Mouse (Mus musculus): ENCODE results near the gene Arhgef39. TPM values are rescaled to one million over a fixed set of nuclear protein-coding genes. Genes with fewer than 3 reads are reported as not detected.

Arhgef39 gene
- total RNA-seq, 2 experiments from 2014 or later: 0.21 to 1.8 TPM

- DNase-seq (ENCODE audit: low spot score in 2 of 2): no peak
These were observed 18.5 kb downstream of the Arhgef39 start for GRCm38 (mm10) chr4:43480985-43481384.

- DNase-seq (ENCODE audit: low spot score in 2 of 2): peak; percentile 28 to 65
These were observed 20.3 kb downstream of the Arhgef39 start for GRCm38 (mm10) chr4:43478906-43479832.

GRCm38 (mm10) chr4:43478534-43478858 is 21.0 kb downstream of the Arhgef39 start:
- DNase-seq (ENCODE audit: low spot score in 2 of 2): no peak

- DNase-seq (ENCODE audit: low spot score in 2 of 2): peak; percentile 85 to 88
These were observed 21.5 kb downstream of the Arhgef39 start for GRCm38 (mm10) chr4:43477857-43478533.

- no peak for DNase-seq (ENCODE audit: low spot score in 2 of 2)
These were observed 22.9 kb downstream of the Arhgef39 start for GRCm38 (mm10) chr4:43476604-43477003.

- DNase-seq (ENCODE audit: low spot score in 2 of 2): no peak
These were observed 25.9 kb downstream of the Arhgef39 start for GRCm38 (mm10) chr4:43473636-43474035.

GRCm38 (mm10) chr4:43470301-43470700 is 29.2 kb downstream of the Arhgef39 start:
- no peak for DNase-seq (ENCODE audit: low spot score in 2 of 2)

- DNase-seq (ENCODE audit: low spot score in 2 of 2): no peak
These were observed 32.6 kb downstream of the Arhgef39 start for GRCm38 (mm10) chr4:43466872-43467271.

- no peak for DNase-seq (ENCODE audit: low spot score in 2 of 2)
These were observed 33.6 kb downstream of the Arhgef39 start for GRCm38 (mm10) chr4:43465935-43466334.

- no peak for DNase-seq (ENCODE audit: low spot score in 2 of 2)
These were observed 36.4 kb downstream of the Arhgef39 start for GRCm38 (mm10) chr4:43463102-43463501.

- no peak for DNase-seq (ENCODE audit: low spot score in 2 of 2)
These were observed 42.4 kb downstream of the Arhgef39 start for GRCm38 (mm10) chr4:43457124-43457523.

- no peak for DNase-seq (ENCODE audit: low spot score in 2 of 2)
These were observed 43.0 kb downstream of the Arhgef39 start for GRCm38 (mm10) chr4:43456470-43456869.

GRCm38 (mm10) chr4:43454041-43454836 is 45.3 kb downstream of the Arhgef39 start, which contains the start of gene Cd72:
TSS of gene Cd72 (minus strand) at chr4:43454628.
- DNase-seq (ENCODE audit: low spot score in 2 of 2): peak in 1 of 2 experiments; percentile 39

GRCm38 (mm10) chr4:43453413-43453812 is 46.1 kb downstream of the Arhgef39 start:
- DNase-seq (ENCODE audit: low spot score in 2 of 2): no peak

- no peak for DNase-seq (ENCODE audit: low spot score in 2 of 2)
These were observed 47.2 kb downstream of the Arhgef39 start for GRCm38 (mm10) chr4:43452315-43452714.

GRCm38 (mm10) chr4:43448554-43448953 is 50.9 kb downstream of the Arhgef39 start:
- no peak for DNase-seq (ENCODE audit: low spot score in 2 of 2)

- no peak for DNase-seq (ENCODE audit: low spot score in 2 of 2)
These were observed 52.2 kb downstream of the Arhgef39 start for GRCm38 (mm10) chr4:43447251-43447650.
